Mouse (Mus musculus) midbrain, embryonic 13.5 days (tissue): Measurements from ENCODE around the gene Prr5l. TPM values are rescaled to one million over a fixed set of nuclear protein-coding genes. Genes with fewer than 3 reads are reported as not detected.

ENCODE experiments used
- ATAC-seq: fragments of 200-750 bp; cut with Nextera tagmentation; 2 replicates; pipeline ENCODE4 v1.8.0; 2017; ENCODE audit warnings: mild to moderate bottlenecking, moderate TSS enrichment, moderate library complexity
- H3K27ac ChIP-seq: fragments of 300-500 bp; sonication (generic); 2 replicates; pipeline ENCODE4 v1.5.1; 2015; ENCODE audit warnings: inconsistent platforms, mild to moderate bottlenecking, moderate library complexity
- H3K27me3 ChIP-seq: fragments of 300-500 bp; sonication (generic); 2 replicates; pipeline ENCODE4 v1.6.1; 2015; ENCODE audit warnings: mild to moderate bottlenecking, inconsistent platforms
- H3K36me3 ChIP-seq: fragments of 300-500 bp; sonication (generic); 2 replicates; pipeline ENCODE4 v1.6.1; 2015; ENCODE audit warnings: mild to moderate bottlenecking, inconsistent platforms
- H3K4me1 ChIP-seq: fragments of 300-500 bp; sonication (generic); replicated peaks from 2 replicates; pipeline ENCODE4 v1.6.1; 2015; ENCODE audit warnings: inconsistent platforms
- H3K4me2 ChIP-seq: fragments of 300-500 bp; sonication (generic); replicated peaks from 2 replicates; pipeline ENCODE4 v1.6.1; 2015; ENCODE audit warnings: moderate library complexity, mild to moderate bottlenecking, inconsistent platforms
- H3K4me3 ChIP-seq: fragments of 300-500 bp; sonication (generic); replicated peaks from 2 replicates; pipeline ENCODE4 v1.5.1; 2015; ENCODE audit warnings: mild to moderate bottlenecking, inconsistent platforms
- H3K9ac ChIP-seq: fragments of 300-500 bp; sonication (generic); replicated peaks from 2 replicates; pipeline ENCODE4 v1.6.1; 2015; ENCODE audit warnings: mild to moderate bottlenecking, inconsistent platforms
- H3K9me3 ChIP-seq: fragments of 300-500 bp; sonication (generic); 2 replicates; pipeline ENCODE4 v1.6.1; 2016; ENCODE audit warnings: mild to moderate bottlenecking, inconsistent platforms
- WGBS: fragments of 180-500 bp; shearing (Covaris S2); methylation state at CpG from one replicate; pipeline ENCODE4 v1.1.7; 2015; 5-methylcytosine and 5-hydroxymethylcytosine counted together
- polyA plus RNA-seq: library from polyadenylated mRNA; unstranded; fragments of >200 nt; fragmentation: Nextera tagmentation; extraction: Ambion mirVana; gene quantifications from 2 replicates; pipeline ENCODE4 v1.2.1, GENCODE M21; 2015

The Prr5l gene
- polyA plus RNA-seq, 1 experiment from 2014 or later: 9.3 TPM

- no peak overlapping the region for H3K4me2 ChIP-seq
- H3K4me3 ChIP-seq: no peak overlapping the region
- 33% methylated on average over 5 of the region's 5 CpGs for WGBS
- H3K27me3 ChIP-seq: no peaks in the 10 kb centered on the region
- no peaks in the 10 kb centered on the region for H3K36me3 ChIP-seq
- H3K9ac ChIP-seq: no peak overlapping the region
- H3K4me1 ChIP-seq: peaks cover 10% of the 10 kb centered on the region; the same call in 1 of the 2 replicates
- no peak overlapping the region for H3K27ac ChIP-seq
- H3K9me3 ChIP-seq: no peaks in the 10 kb centered on the region
- no peak for ATAC-seq
Observed at GRCm38 (mm10) chr2:101783255-101783654, 99.6 kb downstream of the Prr5l start.

DNA sequence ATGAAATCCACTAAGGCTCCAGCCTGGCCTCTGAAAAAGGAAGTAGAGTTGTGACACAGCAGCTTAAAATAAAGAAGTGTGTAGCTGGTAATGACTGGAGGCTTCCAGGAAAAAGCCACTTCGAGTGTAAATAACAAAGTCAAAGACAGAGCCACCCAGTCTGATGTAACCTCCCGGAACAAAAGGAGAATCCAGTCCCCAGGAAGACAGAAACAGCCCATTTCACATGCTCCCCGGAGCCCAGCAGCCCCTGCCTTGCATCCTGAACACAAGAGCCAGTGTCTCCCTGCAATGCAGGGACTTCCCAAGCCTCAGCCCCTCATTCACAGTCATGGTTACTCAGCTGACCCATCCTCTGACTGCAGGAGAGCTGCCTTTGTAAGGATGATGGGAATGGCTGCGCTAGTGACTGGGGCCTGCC is 101.5 kb downstream of the Prr5l start:
- H3K9ac ChIP-seq: no peak overlapping the region
- H3K27me3 ChIP-seq: no peaks in the 10 kb centered on the region
- H3K36me3 ChIP-seq: no peaks in the 10 kb centered on the region
- no peak for ATAC-seq
- peaks cover 10% of the 10 kb centered on the region; the same call in 1 of the 2 replicates for H3K4me1 ChIP-seq
- no peak overlapping the region for H3K27ac ChIP-seq
- no peak overlapping the region for H3K4me2 ChIP-seq
- H3K9me3 ChIP-seq: no peaks in the 10 kb centered on the region
- no peak overlapping the region for H3K4me3 ChIP-seq
- WGBS: 77% methylated on average over 4 of the region's 4 CpGs

DNA sequence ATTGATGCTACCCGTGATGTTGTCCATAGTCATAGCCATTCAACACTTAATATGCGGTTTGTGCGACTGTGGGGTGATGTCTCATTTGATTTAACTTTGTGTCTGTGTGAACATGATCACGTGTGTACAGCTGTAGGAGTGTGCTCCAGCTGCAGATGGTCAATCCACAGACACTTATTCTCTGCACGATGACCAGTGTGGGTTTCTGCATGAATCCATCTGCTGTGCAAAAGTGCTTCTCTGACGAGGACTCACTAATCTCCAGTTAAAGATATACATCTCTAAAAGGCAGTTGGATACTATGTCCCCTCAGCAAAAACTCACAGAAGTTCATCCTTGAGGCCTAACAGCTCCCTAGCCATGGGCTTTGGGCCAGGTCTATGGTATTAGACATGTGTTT is 104.7 kb downstream of the Prr5l start:
- H3K27me3 ChIP-seq: no peaks in the 10 kb centered on the region
- ATAC-seq: no peak
- WGBS: 94% methylated on average over 6 of the region's 6 CpGs
- no peak overlapping the region for H3K27ac ChIP-seq
- H3K9me3 ChIP-seq: no peaks in the 10 kb centered on the region
- H3K4me3 ChIP-seq: no peak overlapping the region
- H3K4me2 ChIP-seq: no peak overlapping the region
- no peaks in the 10 kb centered on the region for H3K36me3 ChIP-seq
- no peak overlapping the region for H3K9ac ChIP-seq
- H3K4me1 ChIP-seq: peaks cover 7% of the 10 kb centered on the region; the same call in 1 of the 2 replicates

- no peaks in the 10 kb centered on the region for H3K9me3 ChIP-seq
- H3K9ac ChIP-seq: no peak overlapping the region
- no peak overlapping the region for H3K4me3 ChIP-seq
- H3K4me2 ChIP-seq: no peak overlapping the region
- WGBS: 89% methylated on average over 5 of the region's 5 CpGs
- no peaks in the 10 kb centered on the region for H3K36me3 ChIP-seq
- no peak overlapping the region for H3K27ac ChIP-seq
- ATAC-seq: no peak
- H3K27me3 ChIP-seq: no peaks in the 10 kb centered on the region
- H3K4me1 ChIP-seq: peaks cover 18% of the 10 kb centered on the region; the same call in 1 of the 2 replicates
Observed at GRCm38 (mm10) chr2:101763503-101763902, 119.3 kb downstream of the Prr5l start.

DNA sequence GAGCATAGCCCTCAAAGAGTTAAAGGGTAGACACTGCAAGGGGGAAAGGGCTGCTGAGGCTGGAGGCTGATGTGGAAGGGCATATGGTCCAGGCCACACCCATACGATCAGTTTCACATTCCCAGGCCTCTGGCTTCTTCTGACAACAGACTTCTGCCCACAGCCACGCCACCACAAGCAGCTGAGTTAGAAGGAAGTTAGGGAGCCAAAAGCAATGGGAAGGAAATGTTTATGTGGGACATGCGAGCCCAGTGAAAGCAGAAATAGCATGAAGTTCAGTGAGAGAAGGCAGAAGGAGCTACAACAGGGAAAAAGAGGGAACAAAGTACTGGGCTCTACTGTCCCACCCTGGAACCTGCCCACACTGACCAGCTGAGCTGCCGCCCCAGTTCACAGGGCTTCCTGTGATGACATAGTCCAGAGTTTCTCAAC is 119.9 kb downstream of the Prr5l start:
- Histone ChIP-seq H3K9ac (no peak overlapping the region), H3K4me2 (no peak overlapping the region), H3K36me3 (no peaks in the 10 kb centered on the region), H3K27me3 (no peaks in the 10 kb centered on the region), H3K4me3 (no peak overlapping the region), H3K27ac (no peak overlapping the region), H3K9me3 (no peaks in the 10 kb centered on the region), H3K4me1 (peaks cover 18% of the 10 kb centered on the region; the same call in 1 of the 2 replicates)
- WGBS: 80% methylated on average over 4 of the region's 4 CpGs
- ATAC-seq: no peak

DNA sequence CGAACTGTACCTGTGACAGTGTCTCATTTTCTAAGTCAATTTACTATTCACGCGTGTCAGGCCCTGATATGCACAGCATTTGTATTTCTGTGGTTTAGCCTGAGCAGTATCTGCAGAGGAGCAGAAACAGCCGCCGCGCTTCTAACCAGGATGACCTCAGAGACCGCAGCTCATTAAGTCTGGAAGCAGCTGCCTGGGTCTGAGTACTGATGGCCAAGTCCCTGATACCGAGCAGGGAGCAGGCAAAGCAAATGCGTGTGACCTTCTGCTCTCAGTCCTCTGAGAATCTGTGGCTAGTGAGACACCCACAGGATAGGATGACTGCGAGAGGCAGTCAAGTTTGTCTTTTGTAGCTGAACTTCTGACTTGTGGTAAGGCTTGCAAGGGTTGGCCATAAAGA is 120.4 kb downstream of the Prr5l start:
- Histone ChIP-seq H3K9me3 (no peaks in the 10 kb centered on the region), H3K4me1 (peaks cover 18% of the 10 kb centered on the region; the same call in 1 of the 2 replicates), H3K36me3 (no peaks in the 10 kb centered on the region), H3K27ac (no peak overlapping the region), H3K4me2 (no peak overlapping the region), H3K9ac (no peak overlapping the region), H3K4me3 (no peak overlapping the region), H3K27me3 (no peaks in the 10 kb centered on the region)
- WGBS: 67% methylated on average over 10 of the region's 10 CpGs
- ATAC-seq: no peak

- no peak for ATAC-seq
- H3K9me3 ChIP-seq: no peaks in the 10 kb centered on the region
- WGBS: 86% methylated on average over 1 of the region's 1 CpGs
- no peaks in the 10 kb centered on the region for H3K27me3 ChIP-seq
- H3K4me2 ChIP-seq: no peak overlapping the region
- no peak overlapping the region for H3K4me3 ChIP-seq
- H3K4me1 ChIP-seq: peaks cover 18% of the 10 kb centered on the region; the same call in 1 of the 2 replicates
- H3K27ac ChIP-seq: no peak overlapping the region
- H3K9ac ChIP-seq: no peak overlapping the region
- H3K36me3 ChIP-seq: no peaks in the 10 kb centered on the region
Observed at GRCm38 (mm10) chr2:101761898-101762297, 120.9 kb downstream of the Prr5l start.

DNA sequence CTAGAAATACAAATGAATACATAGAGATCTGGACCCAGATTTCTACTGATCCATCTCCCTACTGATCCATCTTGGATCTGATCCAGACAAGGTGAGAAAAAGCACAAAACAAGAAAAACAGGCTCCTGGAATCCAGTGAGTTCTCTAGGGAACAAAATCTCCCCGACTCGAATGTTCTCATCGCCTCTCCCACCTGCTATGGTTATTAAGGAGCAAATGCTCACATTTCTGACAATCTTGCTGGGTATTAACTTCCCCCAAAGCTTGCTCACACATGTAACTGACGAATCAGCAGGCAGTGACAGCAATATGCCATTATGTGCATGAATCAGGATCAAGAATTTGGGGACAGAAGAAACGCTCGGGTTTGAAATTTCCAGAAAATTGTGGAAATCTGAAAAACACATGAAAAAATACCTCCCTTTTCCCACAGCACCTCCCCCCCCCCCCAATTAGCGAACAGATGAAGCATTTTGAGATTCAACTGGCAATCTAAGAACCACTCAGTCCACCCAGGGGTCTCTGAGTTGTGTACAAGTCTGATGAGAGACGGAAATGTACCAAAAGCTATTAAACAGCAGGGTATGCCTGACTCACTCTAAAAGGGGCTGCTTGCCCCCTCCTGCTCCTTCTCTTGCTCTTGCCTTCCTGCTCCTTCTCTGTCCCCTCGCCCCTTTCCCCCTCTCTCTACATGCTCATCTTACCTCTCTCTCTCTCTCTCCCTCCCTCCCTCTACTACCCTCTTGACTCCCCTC is 123.1 kb downstream of the Prr5l start:
- Histone ChIP-seq H3K36me3 (no peaks in the 10 kb centered on the region), H3K4me1 (peaks cover 36% of the 10 kb centered on the region), H3K27ac (no peak overlapping the region), H3K4me3 (no peak overlapping the region), H3K9ac (no peak overlapping the region), H3K27me3 (no peaks in the 10 kb centered on the region), H3K9me3 (no peaks in the 10 kb centered on the region), H3K4me2 (no peak overlapping the region)
- ATAC-seq: no peak
- WGBS: 76% methylated on average over 9 of the region's 9 CpGs

- Histone ChIP-seq H3K27ac (no peak overlapping the region), H3K4me3 (no peak overlapping the region), H3K4me1 (peaks cover 41% of the 10 kb centered on the region), H3K9me3 (no peaks in the 10 kb centered on the region), H3K27me3 (no peaks in the 10 kb centered on the region), H3K9ac (no peak overlapping the region), H3K36me3 (no peaks in the 10 kb centered on the region), H3K4me2 (no peak overlapping the region)
- ATAC-seq: no peak
- WGBS: 90% methylated on average over 1 of the region's 1 CpGs
Observed at GRCm38 (mm10) chr2:101757806-101758205, 125.0 kb downstream of the Prr5l start.

DNA sequence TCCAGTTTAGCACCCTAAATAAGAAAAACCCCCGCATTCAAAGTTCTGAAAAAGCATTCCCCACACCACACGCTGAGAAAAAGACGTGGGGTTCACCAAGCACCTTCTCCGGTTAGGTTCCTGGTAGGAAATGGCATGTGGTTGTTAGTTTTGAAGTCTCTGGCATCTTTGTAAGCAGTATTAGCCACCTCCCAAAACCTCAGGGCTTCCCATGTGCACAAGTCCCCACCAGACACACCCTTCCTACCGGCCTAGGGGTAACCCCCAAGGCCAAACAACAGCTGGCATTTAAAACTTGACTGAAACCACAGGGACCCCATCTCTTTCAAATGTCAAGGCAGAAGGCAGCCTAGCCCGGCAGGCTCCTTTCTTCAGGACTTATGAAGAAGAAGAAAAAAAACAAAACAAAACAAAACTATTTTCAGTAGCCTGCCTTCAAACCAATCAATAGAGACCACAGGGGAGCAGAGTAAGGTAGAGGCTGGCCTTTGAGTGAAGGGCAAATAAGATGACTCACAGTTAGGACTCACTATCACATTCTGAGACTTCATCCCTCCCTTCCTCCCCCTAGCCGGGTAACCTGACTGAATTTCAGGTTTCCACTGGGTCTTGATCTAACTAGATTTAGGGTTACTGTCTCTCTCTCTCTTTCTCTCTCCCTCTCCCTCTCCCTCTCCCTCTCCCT is 126.6 kb downstream of the Prr5l start:
- no peak overlapping the region for H3K27ac ChIP-seq
- no peaks in the 10 kb centered on the region for H3K36me3 ChIP-seq
- no peak for ATAC-seq
- H3K9me3 ChIP-seq: no peaks in the 10 kb centered on the region
- no peak overlapping the region for H3K4me3 ChIP-seq
- no peak overlapping the region for H3K4me2 ChIP-seq
- peaks cover 34% of the 10 kb centered on the region for H3K4me1 ChIP-seq
- H3K9ac ChIP-seq: no peak overlapping the region
- no peaks in the 10 kb centered on the region for H3K27me3 ChIP-seq
- WGBS: 26% methylated on average over 7 of the region's 7 CpGs

GRCm38 (mm10) chr2:101754939-101755555 is 127.8 kb downstream of the Prr5l start:
- ATAC-seq: peak; percentile 69
- H3K4me1 ChIP-seq: peaks cover 34% of the 10 kb centered on the region
- whole genome bisulfite sequencing: 0% methylated on average over 11 of the region's 11 CpGs
- H3K9ac ChIP-seq: peak overlapping the region; percentile 32; the same call in 1 of the 2 replicates
- no peaks in the 10 kb centered on the region for H3K27me3 ChIP-seq
- no peaks in the 10 kb centered on the region for H3K36me3 ChIP-seq
- H3K4me2 ChIP-seq: peak overlapping the region; percentile 51
- no peaks in the 10 kb centered on the region for H3K9me3 ChIP-seq
- peak overlapping the region; percentile 15; the same call in 1 of the 2 replicates for H3K4me3 ChIP-seq
- H3K27ac ChIP-seq: peak overlapping the region; percentile 25; the same call in 1 of the 2 replicates

GRCm38 (mm10) chr2:101754428-101754827 is 128.4 kb downstream of the Prr5l start:
- Histone ChIP-seq H3K9me3 (no peaks in the 10 kb centered on the region), H3K4me3 (no peak overlapping the region), H3K9ac (no peak overlapping the region), H3K27ac (0 out of 2 replicates have a peak overlapping the region, but pooled peaks have one; percentile 25), H3K27me3 (no peaks in the 10 kb centered on the region), H3K4me2 (no peak overlapping the region), H3K4me1 (peaks cover 28% of the 10 kb centered on the region), H3K36me3 (no peaks in the 10 kb centered on the region)
- no peak for ATAC-seq
- WGBS: 51% methylated on average over 4 of the region's 4 CpGs
